Mouse (Mus musculus) cortical plate, adult 2 months (tissue): ENCODE results near the gene Miox.

Experiments used
- CTCF ChIP-seq: fragments of 200-500 bp; IDR thresholded peaks from 2 replicates; pipeline ENCODE4 v1.5.1; 2011; ENCODE audit warnings: mild to moderate bottlenecking, control low read depth, low read length; ENCODE audit not compliant: insufficient read depth; ENCODE audit errors: extremely low read depth
- POLR2A ChIP-seq: fragments of 200-500 bp; IDR thresholded peaks from 2 replicates; pipeline ENCODE4 v1.6.1; 2011; ENCODE audit warnings: mild to moderate bottlenecking, low read length, control low read depth; ENCODE audit not compliant: insufficient read depth; ENCODE audit errors: extremely low read depth

GRCm38 (mm10) chr15:89353837-89354236 lies 19.6 kb downstream of the Miox start:
- no peak for TF ChIP-seq CTCF
- no peak for TF ChIP-seq POLR2A
